9 mouse cellular contexts compared by ENCODE assay signal in genomic region chr5:141093641-141094040, GRCm38 (mm10).
DNase-seq lines count a peak whose midpoint lies in the region; ATAC-seq lines count a peak whose summit lies in the region.
"Had no signal": no experiment of that assay in that cellular context is flagged by ENCODE, and none has a peak within 500 bp of the region (broad histone marks: within the 10 kb centered on the region; RNA-seq: fewer than 3 reads in every experiment).

No protein-coding gene starts in this region.

- H3K9me3 ChIP-seq in kidney, embryonic 14.5 days (ENCODE audit: control insufficient read depth, low read length): no peaks in the 10 kb centered on the region
- H3K9me3 ChIP-seq: liver, embryonic 15.5 days had no signal

- H3K27ac ChIP-seq in kidney, embryonic 14.5 days (ENCODE audit: low read depth, low read length): no peak overlapping the region
- H3K27ac ChIP-seq: liver, embryonic 15.5 days had no signal

- DNase-seq in kidney, adult 11 months: peak; percentile 16
- DNase-seq in Muller cell, postnatal 12 days (ENCODE audit: inconsistent ontology term): peak; percentile 48
- DNase-seq in cerebellum, adult 11-12 months: peak; percentile 4
- peak; percentile 61 for DNase-seq in gastrocnemius, postnatal 10 days
- peak; percentile 45 to 64 for DNase-seq in layer of hippocampus, postnatal 36 days
- peak; percentile 37 to 47 for DNase-seq in urinary bladder, postnatal 36 days (ENCODE audit: low spot score in 2 of 2)

- H3K9ac ChIP-seq in kidney, embryonic 14.5 days (ENCODE audit: low read depth, low read length): no peak overlapping the region
- H3K9ac ChIP-seq: liver, embryonic 15.5 days had no signal

- H3K36me3 ChIP-seq in kidney, embryonic 14.5 days (ENCODE audit: control insufficient read depth, insufficient read depth, low read length): no peaks in the 10 kb centered on the region
- H3K36me3 ChIP-seq: liver, embryonic 15.5 days had no signal

- H3K4me2 ChIP-seq in kidney, embryonic 14.5 days (replicated peaks; ENCODE audit: low read depth, low read length): no peak overlapping the region
- H3K4me2 ChIP-seq: liver, embryonic 15.5 days had no signal

- 60% methylated on average over 4 of the region's 4 CpGs for WGBS in kidney, embryonic 14.5 days

- H3K4me3 ChIP-seq in kidney, embryonic 14.5 days (ENCODE audit: low read length): no peak overlapping the region
- H3K4me3 ChIP-seq: liver, embryonic 15.5 days had no signal

- no peaks in the 10 kb centered on the region for H3K27me3 ChIP-seq in kidney, embryonic 14.5 days (ENCODE audit: control insufficient read depth, insufficient read depth, low read length)
- H3K27me3 ChIP-seq: liver, embryonic 15.5 days had no signal

- H3K4me1 ChIP-seq in kidney, embryonic 14.5 days (ENCODE audit: control insufficient read depth, insufficient read depth, low read length): no peaks in the 10 kb centered on the region
- H3K4me1 ChIP-seq: liver, embryonic 15.5 days had no signal

- ATAC-seq in kidney, embryonic 14.5 days (ENCODE audit: low FRiP score, low TSS enrichment): no peak
- ATAC-seq in monocyte, adult 5-6 weeks (replicated peaks; ENCODE audit: insufficient number of reproducible peaks, low FRiP score, low TSS enrichment, poor library complexity, severe bottlenecking): 0 out of 2 replicates have a peak, but pooled peaks have one; percentile 31

Comparison
In these comparisons a context has a peak if more than half of its experiments do, and no peak if none do; other contexts are left out.
1. DNase-seq: peak in every context shown above with its lines; median percentile 61 in gastrocnemius, postnatal 10 days; 54 in layer of hippocampus, postnatal 36 days; 48 in Muller cell, postnatal 12 days; 42 in urinary bladder, postnatal 36 days; 16 in kidney, adult 11 months; 4 in cerebellum, adult 11-12 months.